Mouse (Mus musculus) mesoderm, embryonic 11.5 days (tissue): Measurements from ENCODE around the gene Enthd1.
"Not testable (repeated sequence)": the region's sequence is repeated elsewhere in the genome, so short reads cannot be mapped to it uniquely, and the experiment has no call there.

Experiments
- DNase-seq: peaks from one replicate; pipeline ENCODE4 v3.0.0-alpha.2; 2012; ENCODE audit warnings: low read depth, low spot score

The Enthd1 gene

DNA sequence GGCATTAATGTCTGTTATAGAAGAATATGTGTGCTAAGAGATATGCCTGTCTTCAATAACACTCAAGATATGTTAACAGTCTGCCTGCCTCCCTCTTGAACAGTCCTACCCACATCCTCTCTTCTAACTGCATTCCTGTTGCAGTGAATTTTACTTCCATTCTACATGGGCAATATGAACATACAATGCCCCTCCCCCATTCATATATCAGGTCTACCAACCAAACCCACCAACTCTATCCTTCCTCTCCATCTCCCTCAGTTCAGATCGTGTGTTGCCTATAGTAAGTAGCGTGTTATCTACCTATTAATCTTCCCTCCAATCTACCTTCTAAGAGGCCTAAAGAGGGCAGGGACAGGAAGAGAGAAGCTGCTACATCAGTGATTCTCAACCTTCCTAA lies 26.9 kb downstream of the Enthd1 start:
- no peak for DNase-seq

DNA sequence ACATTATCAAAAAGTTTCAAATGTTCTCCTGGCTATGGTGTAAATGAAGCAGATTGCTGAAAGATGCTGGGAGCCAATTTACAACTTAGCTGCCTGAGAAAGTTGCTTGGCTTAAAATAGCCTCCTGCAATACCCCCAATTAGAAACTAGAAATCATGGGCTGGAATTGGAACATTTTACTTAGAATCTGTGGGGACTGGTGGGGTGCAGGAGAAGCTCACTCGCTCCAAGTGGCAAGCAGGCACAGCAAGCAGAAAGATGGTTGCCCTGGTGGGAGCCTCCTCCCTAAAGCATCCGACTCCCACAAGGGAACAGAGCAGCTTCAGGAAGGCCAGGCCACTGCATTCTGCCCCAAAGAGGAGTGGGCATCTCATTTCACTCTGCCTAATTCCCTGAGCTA lies 28.9 kb downstream of the Enthd1 start:
- DNase-seq: no peak

DNA sequence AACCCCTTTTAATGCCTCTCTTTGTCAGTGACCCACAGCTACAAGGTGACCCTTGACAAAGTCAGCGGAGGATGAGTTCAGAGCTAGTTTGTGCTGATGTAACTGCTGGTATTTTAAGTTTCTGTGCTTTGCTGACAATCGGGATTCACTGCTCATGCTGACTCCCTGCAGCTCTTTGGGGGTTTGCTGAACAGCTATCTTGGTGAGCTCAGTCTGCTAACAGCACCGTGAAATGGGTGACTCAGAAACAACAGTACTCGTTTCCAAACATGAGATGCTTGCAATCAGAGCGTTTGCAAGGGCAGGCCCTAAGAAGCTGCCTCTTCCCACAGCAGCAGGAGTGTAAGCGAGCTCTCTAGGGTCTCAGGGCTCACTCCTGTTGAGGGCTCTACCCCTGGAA lies 31.7 kb downstream of the Enthd1 start:
- DNase-seq: no peak

DNA sequence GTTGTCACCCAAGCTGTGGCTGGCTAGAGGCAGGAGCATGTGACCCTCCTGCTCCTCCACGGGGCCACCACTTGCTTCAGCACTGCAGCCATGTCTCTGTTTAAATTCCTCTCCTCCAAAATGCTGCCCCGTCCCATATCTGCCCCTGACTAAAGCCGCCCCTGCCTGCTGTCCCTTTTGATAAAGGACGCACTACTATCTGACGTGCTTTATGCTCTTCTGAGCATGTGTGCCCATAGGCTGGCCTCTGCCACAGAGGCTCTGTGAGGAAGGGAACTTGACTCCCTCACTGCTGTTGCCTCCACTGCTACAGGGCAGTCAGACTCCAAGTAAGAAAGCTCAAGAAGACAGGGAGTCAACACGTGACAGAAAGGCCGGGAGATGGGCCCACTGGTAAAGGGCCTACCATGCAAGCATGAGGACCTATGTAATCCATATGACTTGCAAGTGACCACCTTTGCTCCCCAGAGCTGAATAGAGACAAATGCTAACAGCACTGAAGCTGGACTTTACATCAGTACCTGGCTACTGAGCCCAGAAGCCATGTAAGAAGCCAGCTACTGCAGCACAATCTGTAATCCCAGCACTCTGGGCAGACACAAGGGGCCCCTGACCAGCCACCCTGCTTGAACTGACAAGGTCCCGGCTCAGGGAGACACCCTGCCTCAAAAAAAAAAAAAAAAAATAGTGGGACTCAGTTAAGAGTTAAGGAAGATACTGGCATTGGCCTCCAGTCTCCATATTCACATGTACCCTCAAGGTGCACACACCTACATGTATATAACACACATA lies 32.5 kb downstream of the Enthd1 start:
- DNase-seq: no peak

DNA sequence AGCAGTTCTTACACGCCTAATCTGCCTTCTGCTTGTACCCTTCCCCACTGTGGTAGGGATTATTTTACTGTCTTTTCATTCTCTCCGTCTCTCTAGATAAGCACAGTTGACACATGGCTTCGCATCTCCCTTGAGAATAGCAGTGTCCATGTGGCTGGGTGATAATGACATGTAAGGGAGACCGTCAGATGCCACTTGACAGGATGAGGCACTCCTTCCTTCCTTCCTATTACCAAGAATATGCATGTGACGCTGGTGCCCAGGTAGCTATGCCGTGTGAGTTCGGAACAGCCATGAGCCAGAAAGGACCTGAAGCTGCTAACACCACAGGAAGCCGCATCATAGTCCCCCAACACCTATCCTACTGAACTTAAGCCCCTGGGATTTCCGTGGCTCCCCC lies 33.9 kb downstream of the Enthd1 start:
- no peak for DNase-seq

DNA sequence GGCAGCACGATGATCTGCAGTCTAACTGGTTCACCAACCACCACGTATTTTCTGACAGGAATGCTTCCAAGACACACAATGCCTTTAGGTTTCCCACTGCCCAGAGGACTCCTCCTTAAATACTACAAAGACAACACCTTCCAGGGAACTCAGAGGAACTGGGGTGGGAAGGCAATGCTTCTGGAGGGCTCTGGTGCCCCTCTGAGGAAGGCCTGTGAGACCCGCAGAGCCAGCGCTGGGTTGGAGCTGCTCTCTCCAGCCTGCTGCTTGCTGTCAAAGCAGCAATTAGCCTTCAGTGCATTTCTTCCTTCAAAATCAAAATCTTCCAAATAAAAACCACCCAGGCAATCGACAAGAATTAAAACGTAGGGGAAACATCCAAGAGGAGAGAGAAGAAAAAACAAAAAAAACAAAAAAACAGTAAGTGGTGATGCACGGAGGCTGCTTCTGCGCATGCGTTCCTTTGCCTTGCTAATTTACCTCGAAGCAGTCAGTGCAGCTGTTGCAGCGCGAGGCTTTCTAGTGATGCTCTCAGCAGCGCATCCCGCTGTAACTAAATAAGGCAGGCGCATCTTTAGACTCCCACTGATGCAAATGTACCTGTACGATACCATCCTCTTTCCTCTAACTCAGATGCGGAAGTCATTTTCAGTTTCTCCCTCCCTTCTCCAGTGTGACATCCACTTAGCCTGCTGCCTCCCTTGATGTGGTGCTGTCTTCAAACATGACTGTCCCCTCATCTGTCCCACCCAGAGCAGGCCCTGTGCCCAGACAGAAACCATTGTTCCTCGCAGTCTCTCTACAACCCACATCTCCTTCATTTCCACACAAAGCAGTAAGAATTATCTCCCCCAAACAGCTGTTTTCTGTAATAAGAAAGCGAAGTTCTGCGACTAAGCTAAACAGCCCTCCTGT lies 34.7 kb downstream of the Enthd1 start:
- peak; percentile 37 for DNase-seq

DNA sequence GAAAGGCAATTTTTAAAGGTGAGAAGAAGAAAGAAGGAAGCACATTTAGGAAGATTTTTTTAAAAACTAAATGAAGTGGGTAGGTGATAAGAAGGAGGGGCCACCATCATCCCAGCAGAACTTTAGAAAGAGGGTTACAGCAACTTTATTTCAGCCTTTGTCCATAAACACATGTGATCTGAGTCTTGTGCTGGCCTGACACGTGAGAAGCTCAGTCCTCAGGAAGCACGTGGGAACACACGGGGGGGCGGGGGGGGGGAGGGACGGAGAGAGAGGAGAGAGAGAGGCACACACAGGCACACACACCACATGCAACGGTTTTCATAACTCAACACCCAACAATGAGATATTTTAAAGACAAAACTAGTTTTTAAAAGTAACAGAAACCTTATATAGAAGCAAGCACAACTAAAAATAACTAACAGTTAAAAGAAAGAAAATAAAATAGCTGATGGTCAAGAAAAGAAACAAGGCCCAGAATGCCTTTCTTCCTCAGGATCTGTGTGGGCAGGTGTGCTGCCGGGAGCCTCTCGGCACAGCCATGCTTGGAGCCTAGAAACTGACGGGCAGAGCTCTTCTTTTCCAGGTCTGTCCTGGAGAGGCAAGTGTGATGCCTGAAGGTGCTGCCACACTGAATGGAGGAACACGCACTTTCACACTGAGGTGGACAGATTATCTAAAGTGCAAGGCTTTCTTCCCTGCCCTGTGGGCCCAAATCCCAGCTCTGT lies 43.1 kb downstream of the Enthd1 start:
- no peak for DNase-seq

DNA sequence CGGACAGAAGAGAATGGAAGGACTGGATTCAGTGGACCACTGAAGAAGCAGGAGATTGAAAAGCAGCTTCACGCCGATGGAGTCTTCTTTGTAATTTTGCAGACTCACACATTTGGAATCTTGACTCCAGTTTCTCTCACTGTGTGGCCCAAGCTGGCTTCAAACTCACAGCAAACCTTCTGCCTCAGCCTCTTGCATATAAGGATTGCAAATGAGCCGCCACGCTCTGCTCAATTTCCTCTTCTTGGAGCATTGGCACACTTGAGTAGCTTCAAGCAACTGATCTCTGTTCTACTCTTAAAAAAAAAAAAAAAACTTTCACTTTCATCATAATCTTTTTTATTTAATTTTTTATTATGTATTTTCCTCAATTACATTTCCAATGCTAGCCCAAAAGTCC lies 45.0 kb downstream of the Enthd1 start:
- no peak for DNase-seq

DNA sequence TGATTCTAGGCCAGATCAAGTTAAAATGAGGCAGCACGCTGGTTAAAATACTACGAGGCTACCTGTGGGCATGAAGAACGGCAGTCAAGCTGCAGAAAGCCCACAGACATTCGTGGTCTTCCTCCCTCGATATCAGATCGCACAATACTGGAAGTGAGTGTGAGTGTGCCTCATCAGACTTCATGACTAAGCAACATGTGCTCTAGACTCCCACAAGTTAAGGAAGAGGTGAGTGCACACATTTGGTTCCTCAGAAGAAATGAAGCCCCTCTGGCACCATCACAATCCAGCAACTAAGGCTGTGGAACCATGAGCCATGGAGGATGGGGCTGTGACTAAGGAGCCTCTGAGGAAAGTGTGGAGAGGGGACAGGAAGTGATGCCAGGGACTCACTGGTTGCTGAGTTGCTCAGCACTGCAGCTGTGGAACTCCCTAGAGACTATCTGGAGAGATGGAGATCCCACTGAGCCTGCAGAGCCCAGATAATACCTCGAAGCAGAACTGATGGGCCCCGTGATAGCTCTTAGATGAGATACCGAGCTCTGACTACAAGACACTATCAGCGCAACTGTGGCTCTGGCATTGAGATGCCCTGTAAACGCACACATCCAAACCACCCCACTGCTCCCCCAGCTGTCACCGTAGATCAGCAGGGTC lies 46.3 kb downstream of the Enthd1 start:
- no peak for DNase-seq

DNA sequence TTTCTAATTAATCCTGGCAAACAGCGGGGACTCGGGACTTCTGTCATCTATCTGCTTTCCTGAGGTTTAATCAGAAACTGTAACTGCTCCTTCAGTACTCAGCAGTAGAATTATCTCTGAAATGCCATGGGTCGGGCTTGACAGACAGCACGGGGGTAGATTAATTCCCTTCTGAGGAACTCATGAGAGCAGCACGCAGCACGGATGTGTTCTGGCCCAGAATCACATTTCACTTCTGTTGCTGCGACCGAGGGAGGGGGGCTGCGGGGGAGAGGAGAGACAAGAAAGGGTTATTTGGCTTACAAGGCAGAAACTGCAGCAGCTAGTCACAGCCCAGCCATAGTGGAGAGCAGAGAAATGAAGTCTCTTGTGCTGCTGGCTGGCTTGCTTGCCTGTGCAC lies 47.0 kb downstream of the Enthd1 start:
- peak; percentile 39 for DNase-seq

DNA sequence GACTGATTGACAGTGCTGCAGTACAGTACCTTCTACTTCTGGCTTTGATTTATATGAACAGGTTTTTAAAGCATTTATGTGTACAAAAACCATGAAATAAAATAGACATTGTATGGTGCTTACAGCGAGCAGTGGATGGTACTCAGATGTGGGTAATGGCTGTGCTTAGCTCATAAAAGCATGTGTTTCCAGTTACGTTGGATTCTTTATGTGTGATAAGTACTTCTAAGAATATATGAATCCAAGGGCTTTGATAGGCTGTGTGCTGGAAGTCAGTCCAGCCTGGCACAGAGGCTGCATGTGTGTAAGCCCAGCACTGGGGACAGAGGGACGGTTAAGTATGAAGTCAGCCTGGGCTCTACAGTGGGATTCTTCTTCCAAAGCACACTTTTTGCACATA lies 48.4 kb downstream of the Enthd1 start:
- no peak for DNase-seq

DNA sequence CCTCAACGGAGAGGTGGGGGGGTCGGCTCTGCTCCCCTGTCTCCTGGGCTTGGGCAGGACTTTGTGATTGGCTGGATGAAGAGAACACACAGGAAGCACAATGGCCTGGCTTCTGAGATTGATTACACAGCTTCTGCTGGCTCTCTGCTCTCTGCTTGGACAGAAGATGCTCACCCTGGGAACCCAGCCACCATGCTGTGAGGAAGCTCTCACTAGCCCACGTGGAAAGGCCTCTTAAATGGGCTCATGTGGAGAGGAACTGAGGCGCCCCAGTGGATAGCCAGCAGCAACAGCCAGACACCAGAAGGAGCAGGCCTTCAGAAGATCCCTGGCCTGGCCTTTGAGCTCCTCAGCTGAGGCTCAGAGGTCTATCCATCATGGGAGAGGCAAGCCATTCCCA lies 59.9 kb downstream of the Enthd1 start:
- DNase-seq: peak; percentile 53

DNA sequence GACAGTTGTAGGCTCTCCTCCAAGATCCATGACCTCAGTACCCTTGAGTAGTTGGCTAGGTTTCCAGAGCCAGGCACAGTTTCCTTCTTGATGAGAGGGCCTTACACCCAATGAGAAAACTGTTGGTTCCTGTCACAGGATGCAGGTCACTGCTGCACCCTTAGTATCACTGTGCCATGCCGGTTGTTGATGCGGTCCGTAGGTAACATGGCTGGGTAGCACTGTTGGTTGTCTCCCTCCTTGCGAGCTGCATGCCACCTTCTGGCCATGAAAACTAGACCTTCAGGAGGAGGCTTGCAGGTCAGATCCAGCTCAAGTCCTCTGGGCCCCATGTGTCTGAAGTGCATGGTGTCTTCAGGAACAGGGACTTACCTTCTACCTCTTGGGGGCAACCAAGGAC lies 61.8 kb downstream of the Enthd1 start:
- not testable (repeated sequence) for DNase-seq

DNA sequence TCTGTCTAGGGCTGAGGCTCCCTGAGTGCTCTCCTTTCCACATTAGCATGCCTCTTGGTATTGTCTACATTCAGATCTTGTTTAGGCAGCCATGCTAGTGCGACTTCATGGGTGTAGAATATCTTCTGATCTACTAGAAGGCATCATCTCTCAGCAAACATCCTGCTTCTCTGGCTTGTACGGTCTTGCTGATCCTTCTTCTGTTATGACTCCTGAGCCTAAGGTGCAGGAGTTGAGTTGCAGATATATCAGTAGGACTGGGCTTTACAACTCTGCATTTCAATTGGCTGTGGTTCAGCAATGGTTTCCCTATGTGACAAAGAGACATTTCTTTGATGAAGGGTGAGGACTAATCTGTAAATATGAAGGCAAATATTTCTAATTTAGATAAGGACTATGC lies 62.2 kb downstream of the Enthd1 start:
- no peak for DNase-seq

DNA sequence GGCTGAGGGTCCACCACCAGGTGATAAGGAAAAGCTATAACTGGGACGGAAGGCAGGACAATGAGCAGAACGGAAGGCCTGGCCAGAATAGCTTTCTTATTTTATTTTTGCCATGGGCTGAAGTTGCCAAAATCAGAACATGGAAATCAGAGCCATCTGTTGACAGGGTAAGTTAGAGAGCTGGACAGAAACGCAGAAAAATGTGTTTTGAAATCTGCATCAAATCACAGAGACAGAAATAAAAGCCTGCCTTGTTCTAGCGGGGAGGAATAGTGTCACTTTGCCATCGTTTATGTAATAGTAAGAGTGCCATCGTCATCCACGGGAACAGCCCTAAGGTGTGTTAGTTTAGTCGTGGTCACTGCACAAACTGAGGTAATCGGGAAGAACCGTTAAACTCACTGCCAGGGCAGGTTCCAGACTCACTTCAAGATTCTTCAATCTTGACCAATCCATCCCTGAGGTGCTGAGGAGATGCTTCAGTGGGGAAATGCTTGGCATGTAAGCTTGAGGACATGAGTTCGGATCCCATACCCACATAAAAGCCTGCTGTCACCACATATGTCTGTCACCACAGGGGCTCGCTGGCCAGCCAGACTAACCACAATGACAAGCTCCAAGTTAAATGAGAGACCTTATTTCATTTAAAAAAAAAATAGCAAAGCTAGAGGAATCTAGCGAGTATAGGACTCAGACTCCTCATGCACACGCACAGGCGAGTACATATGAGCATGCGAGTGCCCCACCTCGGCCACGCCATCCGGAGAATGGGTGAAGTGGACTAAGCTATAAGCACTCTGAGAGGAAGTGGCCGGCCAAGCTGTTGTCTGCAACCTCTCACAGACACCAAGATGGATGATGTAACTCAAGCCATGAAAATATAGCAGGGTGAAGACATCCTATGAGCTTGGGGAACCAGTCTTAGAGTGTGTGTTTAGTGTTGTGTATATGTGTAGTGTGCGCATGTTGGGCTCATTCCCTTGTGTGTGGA lies 63.6 kb downstream of the Enthd1 start:
- DNase-seq: no peak

DNA sequence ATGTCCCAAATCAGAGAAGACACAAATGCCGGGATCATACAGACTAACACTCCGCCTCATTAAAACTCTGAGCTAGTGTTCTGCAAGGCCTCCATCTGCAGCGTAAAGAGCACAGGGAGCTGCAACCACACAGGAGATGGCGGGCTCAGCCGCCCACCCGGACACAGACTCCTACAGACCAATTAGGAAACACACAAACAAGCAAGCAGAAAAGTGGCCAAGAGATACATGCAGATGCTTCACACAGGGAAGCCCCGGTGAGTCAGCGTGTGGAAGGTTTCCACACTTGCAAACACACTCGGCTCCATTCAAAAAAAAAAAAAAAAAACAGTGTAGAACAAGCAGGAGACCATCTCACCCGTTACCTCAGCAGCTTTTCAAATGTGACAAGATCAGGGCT lies 64.5 kb downstream of the Enthd1 start:
- no peak for DNase-seq

DNA sequence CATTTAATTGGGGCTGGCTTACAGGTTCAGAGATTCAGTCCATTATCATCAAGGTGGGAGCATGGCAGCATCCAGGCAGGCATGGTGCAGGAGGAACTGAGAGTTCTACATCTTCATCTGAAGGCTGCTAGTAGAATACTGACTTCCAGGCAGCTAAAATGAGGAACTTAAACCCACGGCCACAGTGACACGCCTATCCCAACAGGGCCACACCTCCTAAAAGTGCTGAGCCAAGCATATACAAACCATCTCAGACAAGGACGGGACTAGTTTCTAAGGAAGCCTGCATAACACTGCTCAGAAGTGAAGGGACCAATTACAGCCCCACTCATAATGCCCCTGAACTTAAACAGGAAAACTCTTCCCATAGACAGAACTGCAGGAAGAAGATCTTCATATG lies 67.2 kb downstream of the Enthd1 start:
- not testable (repeated sequence) for DNase-seq

DNA sequence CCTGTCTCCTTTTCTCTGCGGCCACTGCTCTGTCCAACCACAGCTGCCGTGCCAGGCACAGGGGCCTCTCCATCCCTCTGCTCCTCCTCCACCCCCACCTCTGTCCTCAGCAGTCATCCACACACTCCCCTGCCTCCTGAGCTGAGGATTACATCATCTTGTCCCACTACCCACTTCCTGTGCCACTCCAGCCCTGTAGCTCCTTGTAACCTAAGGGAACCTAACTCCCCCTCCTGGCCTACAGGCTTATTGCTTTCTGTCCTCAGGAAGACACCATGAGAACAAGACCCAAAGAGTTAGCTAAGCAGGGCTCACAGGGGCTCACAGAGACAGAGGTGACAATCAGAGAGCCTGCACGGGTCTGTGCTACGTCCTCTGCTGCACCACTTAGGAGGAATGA lies 73.5 kb downstream of the Enthd1 start:
- peak; percentile 43 for DNase-seq

DNA sequence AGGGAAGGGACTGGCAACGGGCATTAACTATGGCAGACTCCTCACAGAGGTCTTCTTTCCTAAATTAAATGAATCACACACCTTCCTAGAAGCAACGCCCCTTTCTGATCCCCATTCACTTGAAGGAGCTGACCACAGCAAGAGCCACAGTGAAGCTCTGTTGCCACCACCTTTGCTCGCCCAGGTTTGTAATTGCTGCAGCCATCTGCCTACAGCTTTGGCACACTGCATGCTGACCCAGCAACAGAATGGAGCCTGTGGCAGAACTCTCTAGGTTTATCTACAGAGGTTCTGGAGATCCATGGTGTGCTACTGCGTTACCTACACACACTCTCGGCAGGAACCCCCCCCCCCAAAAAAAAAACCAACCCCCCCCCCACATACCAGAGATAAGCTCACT lies 74.8 kb downstream of the Enthd1 start:
- DNase-seq: no peak

DNA sequence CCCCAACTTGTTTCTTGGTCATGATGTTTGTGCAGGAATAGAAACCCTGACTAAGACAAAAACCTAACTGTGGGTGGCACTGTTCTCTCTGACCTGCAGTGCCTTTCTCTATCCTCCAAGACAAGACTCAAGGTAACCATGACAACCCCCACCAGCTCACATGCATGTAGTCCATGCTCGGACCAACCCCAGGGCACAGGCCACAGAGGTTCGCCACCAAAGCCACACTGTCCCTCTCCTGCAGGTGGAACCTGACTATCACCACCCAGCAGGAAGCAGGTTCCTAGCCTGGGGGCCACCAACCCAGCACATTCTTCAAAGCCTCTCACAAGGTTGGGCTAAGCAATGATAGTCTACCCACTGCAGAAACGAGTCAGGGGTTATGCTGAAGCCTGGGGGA lies 76.3 kb downstream of the Enthd1 start:
- no peak for DNase-seq

DNA sequence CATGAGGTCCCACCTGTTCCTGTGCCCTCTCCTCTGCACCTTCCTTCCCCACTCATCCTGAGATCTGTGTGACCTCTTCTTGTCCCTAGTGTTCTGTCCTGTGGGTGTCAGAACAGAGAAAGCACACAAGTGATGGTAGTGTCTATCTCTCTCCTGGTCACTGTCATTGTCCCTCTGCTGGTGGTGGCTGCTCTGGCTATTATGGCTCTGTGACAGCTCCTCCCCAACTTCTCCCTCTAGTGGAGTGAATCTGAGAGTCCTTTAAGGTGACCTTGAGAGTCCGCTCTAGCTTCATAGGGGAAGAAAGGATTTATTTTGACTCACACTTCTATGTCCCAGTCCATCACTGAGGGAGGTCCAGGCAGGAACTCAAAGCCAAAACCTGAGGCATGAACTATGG lies 79.4 kb downstream of the Enthd1 start:
- DNase-seq: no peak
